Mouse (Mus musculus): ENCODE results near the gene Msh3. TPM values are rescaled to one million over a fixed set of nuclear protein-coding genes. Genes with fewer than 3 reads are reported as not detected.

The Msh3 gene
- polyA plus RNA-seq, 1 experiment from 2014 or later, result 24.8 TPM

DNA sequence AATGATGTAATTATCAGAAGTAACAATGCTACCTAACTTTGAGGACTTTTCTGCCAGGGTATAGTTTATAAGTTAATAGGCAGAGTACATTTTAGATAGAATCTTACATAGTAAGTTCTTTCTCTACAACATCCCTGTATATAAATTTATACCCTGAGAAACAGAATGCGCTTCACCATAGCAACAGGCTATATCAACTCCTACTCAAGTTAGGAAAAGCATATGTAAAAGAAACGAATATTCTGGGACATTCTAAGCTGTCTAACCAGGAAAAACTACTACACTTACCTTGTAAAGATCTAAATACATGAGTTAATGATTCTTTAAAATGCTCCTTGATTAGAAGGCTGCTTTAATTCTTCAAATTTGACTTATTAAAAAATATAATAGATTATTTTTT, 107.2 kb downstream of the Msh3 start:
- Histone ChIP-seq H3K9ac (ENCODE audit: low read length) (no peak overlapping the region), H3K4me2 (ENCODE audit: low read depth, low read length) (no peak overlapping the region), H3K36me3 (ENCODE audit: control insufficient read depth, insufficient read depth, low read length) (0 out of 2 replicates have a peak, but pooled peaks cover 3% of the 10 kb centered on the region), H3K4me3 (ENCODE audit: low read length) (no peak overlapping the region), H3K27me3 (ENCODE audit: control insufficient read depth, insufficient read depth, low read depth, low read length) (no peaks in the 10 kb centered on the region), H3K9me3 (ENCODE audit: control insufficient read depth, low read length) (no peaks in the 10 kb centered on the region), H3K4me1 (replicated peaks; ENCODE audit: control insufficient read depth, insufficient read depth, low read length) (no peaks in the 10 kb centered on the region), H3K27ac (ENCODE audit: low read length) (no peak overlapping the region)
- ATAC-seq (ENCODE audit: low read depth), result no peak
- 89% methylated on average over 2 of the region's 2 CpGs for WGBS

DNA sequence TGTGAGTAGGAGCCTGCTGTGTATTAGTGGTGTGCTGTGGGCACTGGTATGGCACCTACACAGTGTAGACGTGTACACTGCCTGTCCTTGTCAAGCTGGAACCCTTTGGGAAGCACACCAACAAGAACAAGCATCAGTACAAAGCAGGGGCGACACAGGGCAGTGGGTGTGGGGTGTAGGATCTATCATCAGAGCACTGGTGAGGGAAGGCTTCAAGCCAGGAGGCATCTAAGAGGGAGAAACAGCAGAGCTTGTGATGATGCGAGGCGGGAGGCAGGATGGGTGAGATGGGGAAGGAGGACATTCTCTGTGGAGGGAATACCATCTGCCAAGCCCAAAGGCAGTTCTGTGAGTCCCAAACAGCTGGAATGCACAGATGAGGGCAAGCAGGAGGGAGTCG, 107.8 kb downstream of the Msh3 start:
- no peaks in the 10 kb centered on the region for H3K4me1 ChIP-seq (replicated peaks; ENCODE audit: control insufficient read depth, insufficient read depth, low read length)
- H3K9me3 ChIP-seq (ENCODE audit: control insufficient read depth, low read length), result no peaks in the 10 kb centered on the region
- WGBS, result 89% methylated on average over 5 of the region's 5 CpGs
- no peaks in the 10 kb centered on the region for H3K27me3 ChIP-seq (ENCODE audit: control insufficient read depth, insufficient read depth, low read depth, low read length)
- H3K9ac ChIP-seq (ENCODE audit: low read length), result no peak overlapping the region
- H3K4me3 ChIP-seq (ENCODE audit: low read length), result no peak overlapping the region
- 0 out of 2 replicates have a peak, but pooled peaks cover 3% of the 10 kb centered on the region for H3K36me3 ChIP-seq (ENCODE audit: control insufficient read depth, insufficient read depth, low read length)
- no peak overlapping the region for H3K4me2 ChIP-seq (ENCODE audit: low read depth, low read length)
- no peak overlapping the region for H3K27ac ChIP-seq (ENCODE audit: low read length)
- no peak for ATAC-seq (ENCODE audit: low read depth)

DNA sequence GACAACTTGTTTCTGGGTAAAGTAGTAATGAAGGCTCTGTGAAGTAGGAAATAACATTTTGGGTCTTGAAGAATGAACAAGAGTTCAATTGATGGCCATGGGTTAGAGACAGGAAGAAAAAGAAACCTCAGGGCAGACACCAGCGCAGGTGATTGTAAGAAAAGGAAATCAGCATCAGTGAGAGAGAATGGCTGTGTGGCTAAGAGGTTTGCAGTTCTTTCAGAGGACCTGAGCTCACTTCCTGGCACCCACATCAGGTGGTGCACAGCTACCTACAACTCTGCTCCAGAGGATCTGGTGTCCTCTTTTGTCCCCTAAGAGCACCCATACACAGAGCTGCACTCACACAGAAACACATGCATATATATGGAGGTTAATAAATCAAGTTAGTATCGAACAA, 110.1 kb downstream of the Msh3 start:
- no peak overlapping the region for H3K4me2 ChIP-seq (ENCODE audit: low read depth, low read length)
- ATAC-seq (ENCODE audit: low read depth), result no peak
- H3K9ac ChIP-seq (ENCODE audit: low read length), result no peak overlapping the region
- H3K4me1 ChIP-seq (replicated peaks; ENCODE audit: control insufficient read depth, insufficient read depth, low read length), result no peaks in the 10 kb centered on the region
- 0 out of 2 replicates have a peak, but pooled peaks cover 3% of the 10 kb centered on the region for H3K36me3 ChIP-seq (ENCODE audit: control insufficient read depth, insufficient read depth, low read length)
- H3K4me3 ChIP-seq (ENCODE audit: low read length), result no peak overlapping the region
- H3K27me3 ChIP-seq (ENCODE audit: control insufficient read depth, insufficient read depth, low read depth, low read length), result no peaks in the 10 kb centered on the region
- no peak overlapping the region for H3K27ac ChIP-seq (ENCODE audit: low read length)
- 93% methylated on average over 2 of the region's 2 CpGs for WGBS
- no peaks in the 10 kb centered on the region for H3K9me3 ChIP-seq (ENCODE audit: control insufficient read depth, low read length)

DNA sequence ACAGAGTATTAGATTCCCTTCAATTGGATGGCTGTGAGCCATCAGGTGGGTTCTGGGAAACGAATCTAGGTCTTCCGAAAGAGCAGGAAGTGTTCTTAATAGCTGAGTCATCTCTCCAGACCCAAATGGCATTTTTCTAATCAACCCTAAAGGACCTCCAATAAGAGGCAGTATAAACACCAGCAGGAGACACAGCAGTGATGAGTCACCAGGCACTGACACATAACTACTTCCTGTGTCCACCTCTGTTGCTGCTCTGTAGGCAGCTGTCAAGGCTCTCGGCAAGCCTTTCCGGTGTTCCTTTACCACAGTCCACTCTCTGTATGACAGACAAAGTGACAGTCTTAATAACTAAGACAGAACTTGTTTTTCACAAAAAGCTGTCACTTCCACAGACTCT, 113.4 kb downstream of the Msh3 start:
- WGBS, result 58% methylated on average over 4 of the region's 4 CpGs
- H3K4me3 ChIP-seq (ENCODE audit: low read length), result no peak overlapping the region
- no peaks in the 10 kb centered on the region for H3K27me3 ChIP-seq (ENCODE audit: control insufficient read depth, insufficient read depth, low read depth, low read length)
- no peak for ATAC-seq (ENCODE audit: low read depth)
- H3K4me1 ChIP-seq (replicated peaks; ENCODE audit: control insufficient read depth, insufficient read depth, low read length), result no peaks in the 10 kb centered on the region
- H3K9me3 ChIP-seq (ENCODE audit: control insufficient read depth, low read length), result no peaks in the 10 kb centered on the region
- H3K9ac ChIP-seq (ENCODE audit: low read length), result no peak overlapping the region
- H3K36me3 ChIP-seq (ENCODE audit: control insufficient read depth, insufficient read depth, low read length), result 0 out of 2 replicates have a peak, but pooled peaks cover 3% of the 10 kb centered on the region
- H3K4me2 ChIP-seq (ENCODE audit: low read depth, low read length), result no peak overlapping the region
- H3K27ac ChIP-seq (ENCODE audit: low read length), result no peak overlapping the region

DNA sequence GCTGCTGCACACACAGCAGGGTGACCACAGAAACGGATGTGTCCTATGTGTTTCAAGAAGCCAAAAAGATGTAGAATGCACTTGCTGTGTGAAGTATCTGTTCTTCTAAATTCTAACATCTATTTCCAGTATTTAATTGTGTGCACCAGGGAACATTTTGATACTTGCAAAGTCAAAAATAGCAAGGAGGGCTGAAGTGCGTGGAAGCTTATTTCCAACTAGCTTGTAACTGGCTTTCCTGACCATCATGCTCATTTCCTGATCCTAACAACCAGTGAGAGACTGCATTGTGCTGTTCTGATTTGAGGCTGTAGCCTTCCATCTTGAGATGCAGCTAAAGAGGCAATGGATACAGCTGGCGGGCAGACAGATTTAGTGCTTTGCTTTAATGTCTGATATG, 116.9 kb downstream of the Msh3 start:
- no peak overlapping the region for H3K27ac ChIP-seq (ENCODE audit: low read length)
- H3K9ac ChIP-seq (ENCODE audit: low read length), result no peak overlapping the region
- no peak overlapping the region for H3K4me2 ChIP-seq (ENCODE audit: low read depth, low read length)
- 87% methylated on average over 3 of the region's 3 CpGs for WGBS
- no peaks in the 10 kb centered on the region for H3K9me3 ChIP-seq (ENCODE audit: control insufficient read depth, low read length)
- ATAC-seq (ENCODE audit: low read depth), result no peak
- H3K27me3 ChIP-seq (ENCODE audit: control insufficient read depth, insufficient read depth, low read depth, low read length), result no peaks in the 10 kb centered on the region
- H3K4me3 ChIP-seq (ENCODE audit: low read length), result no peak overlapping the region
- 0 out of 2 replicates have a peak, but pooled peaks cover 1% of the 10 kb centered on the region for H3K36me3 ChIP-seq (ENCODE audit: control insufficient read depth, insufficient read depth, low read length)
- H3K4me1 ChIP-seq (replicated peaks; ENCODE audit: control insufficient read depth, insufficient read depth, low read length), result no peaks in the 10 kb centered on the region; the same call in 1 of the 2 replicates

DNA sequence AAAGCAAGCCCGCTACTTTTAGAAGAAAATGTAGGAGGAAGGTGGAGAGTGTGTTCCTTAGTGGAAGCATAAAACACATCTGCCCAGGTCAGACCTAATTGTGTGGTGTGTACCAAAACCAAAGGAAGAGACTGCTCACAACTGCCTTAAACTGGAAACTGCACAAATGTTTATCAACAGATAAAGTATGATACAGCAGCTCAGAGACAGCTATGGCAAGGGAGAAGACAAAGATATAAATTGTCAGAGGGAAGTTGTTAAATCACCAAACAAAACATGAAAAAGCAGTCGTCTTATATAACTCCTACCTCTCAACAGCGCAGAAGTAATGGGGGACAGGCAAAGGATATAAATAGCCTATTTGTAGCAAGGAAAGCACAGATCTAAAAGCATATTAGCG, 117.8 kb downstream of the Msh3 start:
- Histone ChIP-seq H3K9ac (ENCODE audit: low read length) (no peak overlapping the region), H3K4me1 (replicated peaks; ENCODE audit: control insufficient read depth, insufficient read depth, low read length) (no peaks in the 10 kb centered on the region; the same call in 1 of the 2 replicates), H3K27me3 (ENCODE audit: control insufficient read depth, insufficient read depth, low read depth, low read length) (no peaks in the 10 kb centered on the region), H3K36me3 (ENCODE audit: control insufficient read depth, insufficient read depth, low read length) (no peaks in the 10 kb centered on the region), H3K27ac (ENCODE audit: low read length) (no peak overlapping the region), H3K4me2 (ENCODE audit: low read depth, low read length) (no peak overlapping the region), H3K4me3 (ENCODE audit: low read length) (no peak overlapping the region), H3K9me3 (ENCODE audit: control insufficient read depth, low read length) (no peaks in the 10 kb centered on the region)
- 86% methylated on average over 4 of the region's 4 CpGs for WGBS
- no peak for ATAC-seq (ENCODE audit: low read depth)

DNA sequence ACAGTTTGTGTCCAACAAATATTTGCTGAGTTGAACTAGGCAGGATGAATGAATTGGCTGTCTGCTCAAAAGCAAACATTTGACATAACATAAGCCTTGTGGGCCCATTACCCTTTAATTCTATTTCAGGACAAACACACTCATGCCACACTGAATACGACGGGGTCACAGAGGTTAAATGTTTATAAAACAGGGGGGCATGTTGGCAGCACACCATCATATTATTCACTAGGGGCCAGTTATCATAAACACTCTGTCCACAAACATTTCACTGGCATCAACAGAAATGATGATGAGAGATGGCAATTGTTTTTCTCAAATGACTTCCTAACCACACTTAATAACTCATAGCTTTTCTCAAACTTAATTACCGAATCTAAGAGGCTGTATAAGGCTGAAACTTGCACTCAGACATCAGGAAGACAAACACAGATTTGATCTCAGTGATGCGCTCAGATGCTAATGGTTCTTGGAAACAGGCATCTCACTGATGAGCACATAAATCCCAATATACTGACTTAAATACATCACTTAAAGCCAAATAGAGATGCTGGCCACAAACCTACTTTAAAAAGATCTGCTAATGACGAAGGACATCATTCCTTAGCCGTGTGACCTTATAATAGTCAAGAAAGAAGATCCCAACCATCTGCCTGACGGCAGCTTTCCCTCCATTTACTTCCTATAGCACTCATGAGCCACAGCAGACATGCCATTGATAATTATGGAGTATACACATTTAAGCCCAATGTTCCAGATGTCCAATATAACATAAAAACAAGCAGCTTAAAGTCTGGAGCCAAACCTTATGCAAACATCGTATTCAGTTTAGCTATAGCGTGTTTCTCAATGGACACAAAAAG, 122.5 kb downstream of the Msh3 start:
- H3K36me3 ChIP-seq (ENCODE audit: control insufficient read depth, insufficient read depth, low read length), result no peaks in the 10 kb centered on the region
- H3K4me3 ChIP-seq (ENCODE audit: low read length), result no peak overlapping the region
- WGBS, result 41% methylated on average over 9 of the region's 9 CpGs
- no peak overlapping the region for H3K27ac ChIP-seq (ENCODE audit: low read length)
- ATAC-seq (ENCODE audit: low read depth), result peak; percentile 79
- no peak overlapping the region for H3K4me2 ChIP-seq (ENCODE audit: low read depth, low read length)
- no peak overlapping the region for H3K9ac ChIP-seq (ENCODE audit: low read length)
- no peaks in the 10 kb centered on the region for H3K9me3 ChIP-seq (ENCODE audit: control insufficient read depth, low read length)
- H3K27me3 ChIP-seq (ENCODE audit: control insufficient read depth, insufficient read depth, low read depth, low read length), result no peaks in the 10 kb centered on the region
- H3K4me1 ChIP-seq (replicated peaks; ENCODE audit: control insufficient read depth, insufficient read depth, low read length), result no peaks in the 10 kb centered on the region; the same call in 1 of the 2 replicates

DNA sequence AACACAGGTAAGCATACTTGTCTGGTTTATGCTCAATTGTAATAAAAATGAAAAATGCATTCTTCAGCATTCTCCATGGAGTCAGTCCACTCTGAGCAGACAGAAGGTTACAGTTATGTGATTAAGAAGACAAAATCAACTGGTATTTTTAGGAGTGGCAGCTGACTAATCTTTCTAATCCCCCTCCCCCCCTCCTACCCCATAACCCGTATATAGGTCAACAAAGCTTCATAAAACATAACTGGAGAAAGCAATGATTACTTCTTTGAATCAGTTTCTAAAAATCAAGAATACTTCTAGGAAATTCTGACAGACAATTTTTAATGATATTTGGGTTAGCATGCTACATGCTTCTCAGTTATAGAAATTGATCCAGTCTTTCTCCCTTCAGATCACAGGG, 126.8 kb downstream of the Msh3 start:
- no peaks in the 10 kb centered on the region; the same call in 1 of the 2 replicates for H3K4me1 ChIP-seq (replicated peaks; ENCODE audit: control insufficient read depth, insufficient read depth, low read length)
- ATAC-seq (ENCODE audit: low read depth), result no peak
- 67% methylated on average over 1 of the region's 1 CpGs for WGBS

DNA sequence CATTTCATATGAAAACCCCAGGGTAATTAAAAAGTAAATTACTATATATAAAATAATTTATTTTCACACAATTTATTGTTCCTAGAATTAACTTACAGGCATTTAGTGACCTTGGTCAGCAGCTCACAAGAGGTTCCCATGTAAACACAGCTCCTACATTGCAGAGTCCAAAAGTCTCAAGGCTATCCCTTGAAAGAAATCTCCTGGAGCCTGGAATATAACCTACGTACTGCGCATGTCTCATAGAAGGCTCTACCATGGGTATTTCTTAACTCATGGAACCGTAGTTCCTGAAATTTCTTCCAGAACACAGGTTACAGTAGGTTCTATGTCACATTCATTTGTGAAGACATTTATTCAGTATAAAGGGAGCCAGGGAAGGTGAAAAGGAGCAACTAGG, 131.2 kb downstream of the Msh3 start:
- no peak overlapping the region for H3K27ac ChIP-seq (ENCODE audit: low read length)
- no peak overlapping the region for H3K9ac ChIP-seq (ENCODE audit: low read length)
- WGBS, result 96% methylated on average over 3 of the region's 3 CpGs
- H3K4me3 ChIP-seq (ENCODE audit: low read length), result no peak overlapping the region
- H3K9me3 ChIP-seq (ENCODE audit: control insufficient read depth, low read length), result no peaks in the 10 kb centered on the region
- H3K4me2 ChIP-seq (ENCODE audit: low read depth, low read length), result no peak overlapping the region
- no peaks in the 10 kb centered on the region for H3K27me3 ChIP-seq (ENCODE audit: control insufficient read depth, insufficient read depth, low read depth, low read length)
- H3K36me3 ChIP-seq (ENCODE audit: control insufficient read depth, insufficient read depth, low read length), result no peaks in the 10 kb centered on the region; the same call in 1 of the 2 replicates
- no peak for ATAC-seq (ENCODE audit: low read depth)
- no peaks in the 10 kb centered on the region for H3K4me1 ChIP-seq (replicated peaks; ENCODE audit: control insufficient read depth, insufficient read depth, low read length)

More for the DNA sequence above, 126.8 kb downstream of the Msh3 start:
- H3K27ac ChIP-seq (ENCODE audit: low read length), result no peak overlapping the region
- no peaks in the 10 kb centered on the region for H3K36me3 ChIP-seq (ENCODE audit: control insufficient read depth, insufficient read depth, low read length)
- H3K4me2 ChIP-seq (ENCODE audit: low read depth, low read length), result no peak overlapping the region
- H3K27me3 ChIP-seq (ENCODE audit: control insufficient read depth, insufficient read depth, low read depth, low read length), result no peaks in the 10 kb centered on the region
- H3K9ac ChIP-seq (ENCODE audit: low read length), result no peak overlapping the region
- H3K4me3 ChIP-seq (ENCODE audit: low read length), result no peak overlapping the region
- H3K9me3 ChIP-seq (ENCODE audit: control insufficient read depth, low read length), result no peaks in the 10 kb centered on the region

Data from lung, embryonic 16.5 days (tissue).